Mouse (Mus musculus) layer of hippocampus, adult 9-11 months (tissue): ENCODE measurements around the gene Snip1.

Experiments used
- DNase-seq: peaks from one replicate; pipeline ENCODE4 v3.0.0; 2022

Gene Snip1

DNA sequence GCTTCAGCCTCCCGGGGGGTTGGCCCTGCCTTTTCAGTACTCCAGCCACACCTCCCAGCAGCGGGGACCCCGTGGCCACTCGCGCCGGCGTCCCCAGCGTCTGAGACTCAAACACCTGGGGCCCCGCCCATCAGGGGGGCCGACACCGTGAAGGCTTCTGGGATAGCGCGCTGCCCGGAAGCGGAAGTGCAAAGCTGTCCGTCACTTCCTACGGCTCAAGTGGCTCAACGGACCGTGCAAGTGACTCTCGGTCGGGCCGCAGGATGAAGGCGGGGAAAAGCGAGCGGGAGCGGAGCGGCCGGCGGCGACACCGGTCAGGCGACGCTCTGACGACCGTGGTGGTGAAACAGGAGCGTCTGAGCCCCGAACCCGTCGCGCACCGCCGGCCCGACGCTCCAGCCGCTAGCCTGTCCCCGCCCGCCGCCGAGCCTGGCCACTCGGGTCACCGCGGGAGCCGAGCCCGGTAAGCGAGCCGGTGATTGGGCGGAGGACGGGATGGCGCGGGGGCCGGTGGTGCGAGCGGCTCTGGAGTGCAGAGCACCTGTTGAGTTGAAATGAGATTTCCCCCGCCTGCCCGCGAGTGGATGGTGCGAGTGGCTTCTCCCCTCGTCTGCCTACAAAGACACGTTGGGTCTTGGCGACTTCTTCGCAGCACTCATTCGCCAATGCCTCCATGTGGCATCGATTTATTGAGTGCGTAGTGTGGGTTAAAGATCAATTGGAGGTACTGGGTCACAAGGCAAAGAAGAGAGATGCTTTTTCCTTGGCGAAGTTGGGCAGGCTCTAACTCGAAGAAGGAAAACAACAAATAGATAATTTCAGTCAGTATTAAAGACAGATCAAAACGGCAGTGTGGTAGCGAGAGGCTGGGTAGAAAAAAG lies at the start of gene Snip1:
Gene Snip1 (plus strand): TSS at position 183 of the 881 bp plus-strand sequence.
- DNase-seq: peak; percentile 94

GRCm38 (mm10) chr4:125017431-125017830 lies 49.0 kb upstream of the Snip1 start:
- no peak for DNase-seq

DNA sequence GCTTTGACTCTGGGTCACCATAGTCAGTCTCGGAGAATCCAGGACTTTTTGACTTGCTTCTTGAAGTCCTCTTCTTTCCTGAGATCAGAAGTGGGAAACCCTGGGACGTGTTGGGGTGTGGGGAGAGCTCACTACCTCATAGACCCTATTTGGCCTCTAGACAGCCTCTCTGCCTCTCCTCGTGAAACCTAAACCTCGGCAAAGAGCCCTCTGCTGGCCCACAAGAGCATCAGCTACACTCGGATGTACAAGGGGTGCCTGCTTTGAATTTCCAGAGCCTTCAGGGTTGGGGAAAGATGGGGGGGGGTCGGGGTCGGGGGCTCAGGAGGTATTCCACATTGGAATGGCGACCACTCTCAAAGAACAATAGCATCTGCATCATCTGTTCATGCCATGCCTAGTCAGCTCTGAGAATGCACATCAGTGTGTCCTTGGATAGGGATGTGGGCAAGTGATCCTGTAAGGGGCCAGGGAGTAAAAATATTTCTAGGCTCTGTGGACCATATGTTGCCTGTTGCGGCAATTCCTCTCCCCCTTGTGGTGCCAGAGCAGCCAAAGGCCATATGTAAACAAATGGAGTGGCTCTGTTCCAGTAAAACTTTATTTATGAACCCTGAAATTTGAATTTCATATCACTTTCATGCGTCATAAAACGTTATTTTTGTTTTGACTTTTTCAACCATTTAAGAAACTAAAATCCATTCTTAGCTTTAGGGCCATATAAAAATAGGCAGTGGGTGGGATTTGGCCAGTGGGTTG lies 45.5 kb upstream of the Snip1 start:
- DNase-seq: no peak

- peak; percentile 92 for DNase-seq
Observed at GRCm38 (mm10) chr4:125029891-125030614, 36.4 kb upstream of the Snip1 start.

- DNase-seq: no peak
Observed at GRCm38 (mm10) chr4:125034341-125034740, 32.1 kb upstream of the Snip1 start.

- DNase-seq: no peak
Observed at GRCm38 (mm10) chr4:125044454-125044853, 22.0 kb upstream of the Snip1 start.

- peak; percentile 35 for DNase-seq
Observed at GRCm38 (mm10) chr4:125055385-125055784, 11.1 kb upstream of the Snip1 start.

- DNase-seq: no peak
Observed at GRCm38 (mm10) chr4:125056476-125056875, 10.0 kb upstream of the Snip1 start.

- DNase-seq: no peak
Observed at GRCm38 (mm10) chr4:125057273-125057672, 9.2 kb upstream of the Snip1 start.

DNA sequence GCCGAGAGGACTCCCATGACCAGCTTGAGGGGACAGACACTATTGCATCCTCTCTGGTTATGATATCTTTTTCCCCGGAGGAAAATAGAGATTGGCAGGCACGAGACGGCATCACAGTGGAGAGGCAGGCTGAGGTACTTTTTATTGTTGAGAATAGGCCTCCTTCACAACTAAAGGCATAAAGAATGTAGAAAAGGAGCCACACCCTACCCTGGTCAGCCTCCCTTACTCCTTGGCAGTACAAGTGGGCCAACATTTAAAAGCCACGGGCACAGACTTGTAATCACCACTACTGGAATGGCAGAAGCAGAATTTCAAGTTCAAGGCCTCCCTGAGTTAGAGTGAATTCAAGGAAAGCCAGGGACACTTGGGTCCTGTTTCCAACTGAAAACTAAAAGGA lies 8.4 kb upstream of the Snip1 start:
- no peak for DNase-seq

GRCm38 (mm10) chr4:125059025-125059424 lies 7.4 kb upstream of the Snip1 start:
- DNase-seq: peak; percentile 48

GRCm38 (mm10) chr4:125063829-125064228 lies 2.6 kb upstream of the Snip1 start:
- DNase-seq: no peak

DNA sequence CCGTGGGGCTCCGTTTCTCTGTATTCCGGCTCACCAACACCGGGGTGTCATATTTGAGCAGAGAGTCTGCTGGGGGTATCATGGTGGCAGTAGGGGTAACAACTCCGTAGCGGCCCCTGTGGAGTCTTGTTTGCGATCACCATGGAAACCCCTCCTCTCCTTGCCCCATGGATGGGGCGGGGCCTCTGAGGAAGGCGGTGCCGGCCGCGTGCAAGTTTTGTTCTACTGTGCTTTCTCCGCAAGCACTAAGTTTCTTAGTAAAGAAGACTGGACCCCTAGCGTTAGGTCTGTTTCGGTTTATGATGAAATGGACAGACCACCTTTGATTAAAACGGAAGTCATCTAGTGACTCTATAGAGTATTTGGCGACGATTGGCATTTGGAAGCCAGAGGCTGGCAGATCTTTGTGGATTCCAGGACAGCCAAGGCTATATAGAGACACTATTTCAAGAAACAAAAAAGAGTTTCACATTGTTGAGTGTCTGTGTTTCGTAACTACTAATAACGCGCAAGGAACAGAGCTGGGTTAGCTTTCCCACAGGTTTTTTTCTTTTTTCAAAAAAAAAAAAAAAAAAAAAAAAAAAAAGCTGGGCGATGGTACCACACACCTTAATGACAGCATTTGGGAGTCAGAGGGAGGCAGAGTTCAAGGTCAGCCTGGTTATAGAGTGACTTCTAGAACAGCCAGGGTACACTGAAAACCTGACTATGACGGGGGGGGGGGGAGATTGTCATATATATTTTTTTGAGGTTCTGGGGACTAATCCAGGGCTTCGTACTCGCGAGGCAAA lies 760 bp upstream of the Snip1 start, which contains the start of gene Dnali1:
Gene Dnali1 (minus strand): TSS at position 187 of the 791 bp plus-strand sequence.
- peak; percentile 22 for DNase-seq

DNA sequence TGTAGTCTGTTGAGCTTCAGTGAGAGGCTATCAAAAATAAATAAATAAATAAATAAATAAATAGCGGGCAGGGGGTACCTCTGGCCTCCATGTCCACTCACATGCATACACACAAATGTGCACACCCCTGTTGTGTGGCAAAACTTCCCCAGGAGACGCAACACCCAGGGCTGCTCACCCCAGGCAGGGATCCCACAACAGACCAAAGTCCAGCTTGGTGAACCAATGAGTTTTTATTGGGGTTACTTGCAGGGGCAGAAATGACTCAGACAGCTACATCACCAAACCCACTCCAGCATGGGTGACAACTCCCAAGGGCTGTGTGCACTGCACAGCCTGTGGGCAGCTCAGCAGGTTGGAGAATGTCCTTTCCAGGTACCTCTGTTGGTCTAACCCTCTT lies 11.2 kb downstream of the Snip1 start:
- DNase-seq: no peak

- no peak for DNase-seq
Observed at GRCm38 (mm10) chr4:125078698-125079097, 12.2 kb downstream of the Snip1 start.

GRCm38 (mm10) chr4:125084403-125085345 lies 18.2 kb downstream of the Snip1 start, which contains the start of gene Meaf6:
Gene Meaf6, plus strand, starts transcription at chr4:125085134.
- peak; percentile 90 for DNase-seq

GRCm38 (mm10) chr4:125085346-125085841 lies 18.9 kb downstream of the Snip1 start:
- DNase-seq: peak; percentile 80

DNA sequence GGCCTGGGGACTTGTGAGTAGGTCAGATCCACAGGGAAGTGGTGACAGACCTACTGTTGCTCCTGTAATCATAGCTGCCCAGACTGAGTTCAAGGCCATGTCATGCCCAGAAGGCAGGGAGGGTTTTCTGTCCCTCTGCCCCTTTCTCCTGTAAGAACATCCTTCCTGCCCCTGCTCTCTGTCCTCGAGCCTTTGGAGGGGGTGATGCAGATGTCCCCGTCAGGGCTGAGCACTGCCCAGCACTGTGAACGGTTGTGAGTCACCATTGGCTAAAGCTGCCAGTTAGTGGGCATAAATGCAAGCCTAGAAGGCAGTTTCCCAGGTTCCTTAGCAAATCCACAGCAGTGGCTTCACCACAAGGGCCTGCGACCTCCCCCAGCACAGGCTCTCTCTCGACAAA lies 26.6 kb downstream of the Snip1 start:
- no peak for DNase-seq

GRCm38 (mm10) chr4:125096066-125096465 lies 29.6 kb downstream of the Snip1 start:
- DNase-seq: no peak

GRCm38 (mm10) chr4:125097412-125097811 lies 30.9 kb downstream of the Snip1 start:
- DNase-seq: no peak

- DNase-seq: peak; percentile 70
Observed at GRCm38 (mm10) chr4:125099458-125099857, 33.0 kb downstream of the Snip1 start.
